Mouse (Mus musculus) ES-Bruce4 (cell line): Measurements from ENCODE around the gene Srprb. TPM values are rescaled to one million over a fixed set of nuclear protein-coding genes. Genes with fewer than 3 reads are reported as not detected.

Source experiments
- H3K27ac ChIP-seq: 2 replicates; pipeline ENCODE4 v1.5.1; 2012; ENCODE audit warnings: low read length, inconsistent platforms; ENCODE audit not compliant: insufficient read depth
- H3K27me3 ChIP-seq: 2 replicates; pipeline ENCODE4 v1.6.1; 2012; ENCODE audit warnings: mild to moderate bottlenecking, low read length, inconsistent platforms; ENCODE audit not compliant: control insufficient read depth, poor library complexity, insufficient read depth, severe bottlenecking
- H3K36me3 ChIP-seq: 2 replicates; pipeline ENCODE4 v1.6.1; 2012; ENCODE audit warnings: inconsistent platforms, mild to moderate bottlenecking, low read length, moderate library complexity; ENCODE audit not compliant: control insufficient read depth, poor library complexity, insufficient read depth, severe bottlenecking
- H3K4me1 ChIP-seq: one replicate; pipeline ENCODE4 v1.8.1; 2011; ENCODE audit warnings: low read length; ENCODE audit not compliant: control insufficient read depth, insufficient read depth
- H3K4me3 ChIP-seq: 2 replicates; pipeline ENCODE4 v1.5.1; 2011; ENCODE audit warnings: low read depth, mild to moderate bottlenecking, low read length
- H3K9ac ChIP-seq: 2 replicates; pipeline ENCODE4 v1.6.1; 2012; ENCODE audit warnings: low read depth, mild to moderate bottlenecking, inconsistent platforms; ENCODE audit not compliant: poor library complexity, severe bottlenecking
- H3K9me3 ChIP-seq: replicated peaks from 2 replicates; pipeline ENCODE4 v1.6.1; 2012; ENCODE audit warnings: mild to moderate bottlenecking, low read length, inconsistent platforms; ENCODE audit not compliant: control insufficient read depth, poor library complexity, insufficient read depth, severe bottlenecking
- CTCF ChIP-seq: IDR thresholded peaks from one replicate; pipeline ENCODE4 v1.8.1; 2011; ENCODE audit warnings: low read depth, low read length
- EP300 ChIP-seq: IDR thresholded peaks from 2 replicates; pipeline ENCODE4 v1.6.1; 2011; ENCODE audit warnings: low read depth, low read length; ENCODE audit not compliant: insufficient read depth
- POLR2A ChIP-seq: IDR thresholded peaks from one replicate; pipeline ENCODE4 v1.8.1; 2011; ENCODE audit warnings: low read length; ENCODE audit not compliant: insufficient read depth
- polyA plus RNA-seq: library from polyadenylated mRNA; stranded (reverse); fragments of >200 nt; gene quantifications from 2 replicates; pipeline ENCODE4 v1.2.4, GENCODE M21; 2011; ENCODE audit warnings: low read depth; ENCODE audit not compliant: missing spikeins, insufficient read depth, insufficient read length

The Srprb gene
- polyA plus RNA-seq, 1 experiment = 26.8 TPM

DNA sequence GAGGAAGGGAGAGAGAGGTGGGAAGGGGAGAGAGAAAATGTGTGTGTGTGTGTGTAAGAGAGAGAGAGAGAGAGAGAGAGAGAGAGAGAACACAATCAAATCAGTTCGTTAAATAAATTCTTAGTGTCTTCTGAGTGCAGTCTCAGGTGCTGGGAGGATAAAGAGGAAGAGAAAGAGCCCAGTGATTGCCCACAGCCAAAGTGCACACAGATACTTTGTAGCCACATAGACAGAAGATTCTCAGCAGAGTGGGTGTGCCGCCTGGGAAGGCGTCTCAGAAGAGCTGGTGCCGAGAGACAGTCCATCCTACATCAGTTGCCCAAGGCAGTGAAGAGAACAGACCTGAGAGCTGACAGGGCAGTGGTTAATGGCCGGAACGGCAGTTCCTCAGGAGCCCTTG, 12.3 kb upstream of the Srprb start:
- Histone ChIP-seq H3K9ac (no peak overlapping the region), H3K36me3 (no peaks in the 10 kb centered on the region), H3K9me3 (no peaks in the 10 kb centered on the region), H3K4me3 (no peak overlapping the region), H3K27ac (no peak overlapping the region), H3K4me1 (no peaks in the 10 kb centered on the region), H3K27me3 (no peaks in the 10 kb centered on the region)
- no peak for TF ChIP-seq CTCF
- TF ChIP-seq POLR2A = no peak
- TF ChIP-seq EP300 = no peak

DNA sequence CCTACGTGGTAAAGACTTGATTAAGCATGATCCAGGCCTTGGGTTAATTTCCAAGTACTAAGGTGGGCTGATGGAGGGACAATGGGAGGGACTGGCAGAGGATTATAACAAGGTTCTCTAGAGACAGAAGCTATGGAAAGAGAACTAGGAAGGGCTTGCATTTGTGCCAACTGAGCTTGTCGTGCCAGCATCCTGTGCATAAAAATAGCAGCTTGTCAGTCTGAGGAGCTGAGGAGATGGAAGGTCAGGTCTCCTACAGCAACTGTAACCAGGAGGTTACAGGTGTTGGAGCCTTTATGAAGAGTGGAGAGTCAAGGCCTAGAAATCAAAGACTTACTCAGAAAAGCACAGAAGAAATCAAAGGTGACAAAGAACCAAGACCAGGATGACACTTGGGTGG, 11.7 kb upstream of the Srprb start:
- TF ChIP-seq POLR2A (no peak), CTCF (no peak), EP300 (no peak)
- H3K4me1 ChIP-seq = no peaks in the 10 kb centered on the region
- no peak overlapping the region for H3K9ac ChIP-seq
- H3K4me3 ChIP-seq = no peak overlapping the region
- no peaks in the 10 kb centered on the region for H3K27me3 ChIP-seq
- H3K9me3 ChIP-seq = no peaks in the 10 kb centered on the region
- no peaks in the 10 kb centered on the region for H3K36me3 ChIP-seq
- H3K27ac ChIP-seq = no peak overlapping the region

DNA sequence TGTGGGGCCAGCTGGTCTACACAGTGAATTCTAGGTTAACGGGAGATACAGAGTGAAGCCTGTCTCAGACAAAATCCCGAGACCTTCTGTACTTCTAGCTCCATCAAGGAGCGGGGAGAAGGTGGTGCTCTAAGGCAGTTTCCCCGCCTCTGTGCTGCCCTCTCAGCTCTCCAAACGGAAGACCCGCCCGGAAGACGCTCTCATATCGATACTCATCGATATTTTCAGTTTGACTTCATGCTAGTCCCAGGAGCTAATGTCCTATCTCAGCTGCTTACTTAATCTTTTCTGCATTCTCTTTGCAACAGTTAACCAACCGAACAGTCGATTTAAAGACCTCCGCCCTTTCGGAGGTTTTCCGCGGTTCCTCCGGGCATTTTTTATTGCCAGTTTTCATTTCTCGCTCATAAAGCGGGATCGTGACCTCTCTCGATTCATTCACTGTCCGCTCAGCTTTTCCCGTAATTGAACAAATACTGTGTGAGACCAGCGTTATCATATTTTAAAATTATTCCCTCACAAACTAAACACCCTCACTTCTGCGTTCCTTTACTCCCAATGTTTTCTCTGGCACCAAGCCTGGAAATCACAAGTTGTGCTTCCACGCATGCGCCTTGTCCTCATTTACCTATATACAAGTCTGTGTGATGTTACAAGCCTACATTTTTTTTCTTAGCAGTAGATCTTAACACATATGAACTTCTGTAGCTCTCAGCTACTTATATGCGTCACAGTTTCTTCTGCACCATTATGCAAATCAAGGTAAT, 10.9 kb upstream of the Srprb start:
- Histone ChIP-seq H3K4me1 (no peaks in the 10 kb centered on the region), H3K36me3 (no peaks in the 10 kb centered on the region), H3K27me3 (no peaks in the 10 kb centered on the region), H3K4me3 (peak overlapping the region; percentile 12; the same call in 1 of the 2 replicates), H3K9me3 (no peaks in the 10 kb centered on the region), H3K9ac (peak overlapping the region; percentile 28; the same call in 1 of the 2 replicates), H3K27ac (no peak overlapping the region)
- no peak for TF ChIP-seq CTCF
- TF ChIP-seq POLR2A = no peak
- no peak for TF ChIP-seq EP300

DNA sequence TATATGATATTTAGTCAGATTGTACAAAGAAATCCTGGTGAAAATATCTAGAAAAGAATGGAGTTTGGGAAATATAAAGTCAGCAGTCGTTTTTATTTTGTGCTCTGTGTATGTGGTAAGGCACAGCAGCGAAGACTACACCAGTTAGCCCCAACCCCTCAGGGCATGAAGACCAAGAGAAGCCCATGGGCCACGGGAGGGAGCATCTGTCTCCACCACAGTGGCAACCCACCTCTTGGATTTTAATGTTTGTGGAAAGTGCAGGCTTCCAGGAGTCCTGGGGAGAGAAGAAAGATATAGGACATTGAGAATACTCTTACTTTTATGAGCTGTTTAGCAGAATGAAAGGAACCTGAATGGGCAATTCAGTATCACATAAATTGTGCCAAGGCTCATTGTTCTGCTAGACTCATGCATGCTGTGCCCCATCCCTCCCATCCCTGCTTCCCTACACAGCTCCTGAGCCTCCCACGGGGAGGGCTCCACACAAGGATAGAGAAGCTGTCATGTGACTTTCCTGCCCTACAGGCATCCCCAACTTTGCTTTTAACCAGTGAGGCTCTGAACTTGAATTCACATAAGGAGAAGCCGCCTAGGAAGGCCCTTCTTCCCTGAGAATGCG, 7.0 kb upstream of the Srprb start:
- TF ChIP-seq CTCF = no peak
- TF ChIP-seq POLR2A = no peak
- no peak for TF ChIP-seq EP300
- Histone ChIP-seq H3K4me3 (no peak overlapping the region), H3K36me3 (no peaks in the 10 kb centered on the region), H3K9me3 (no peaks in the 10 kb centered on the region; the same call in 1 of the 2 replicates), H3K9ac (no peak overlapping the region), H3K4me1 (no peaks in the 10 kb centered on the region), H3K27me3 (no peaks in the 10 kb centered on the region), H3K27ac (no peak overlapping the region)

DNA sequence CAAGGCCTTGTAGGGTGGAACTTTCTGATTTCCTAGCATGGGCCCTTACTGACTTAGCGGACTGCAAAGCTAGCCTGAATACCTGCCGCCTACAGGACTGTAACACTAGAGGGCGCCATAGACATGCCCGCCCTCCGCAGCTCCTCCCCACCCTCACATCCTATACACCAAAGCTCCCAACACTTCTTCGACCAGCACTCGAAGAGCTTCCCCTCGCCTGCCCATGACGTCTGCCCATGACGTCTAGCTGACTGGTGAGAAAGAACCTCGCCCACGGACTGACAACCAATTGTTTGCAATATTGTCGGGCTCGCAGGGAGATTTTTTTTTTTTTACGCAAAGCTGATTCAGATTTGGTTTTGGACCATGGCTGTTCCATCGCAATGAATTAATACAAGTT, 5.9 kb upstream of the Srprb start:
- H3K9ac ChIP-seq = no peak overlapping the region
- H3K4me1 ChIP-seq = no peaks in the 10 kb centered on the region
- no peaks in the 10 kb centered on the region for H3K36me3 ChIP-seq
- H3K9me3 ChIP-seq = no peaks in the 10 kb centered on the region; the same call in 1 of the 2 replicates
- no peak overlapping the region for H3K4me3 ChIP-seq
- peak; percentile 97 for TF ChIP-seq CTCF
- TF ChIP-seq POLR2A = no peak
- no peak for TF ChIP-seq EP300
- H3K27ac ChIP-seq = no peak overlapping the region
- H3K27me3 ChIP-seq = no peaks in the 10 kb centered on the region

DNA sequence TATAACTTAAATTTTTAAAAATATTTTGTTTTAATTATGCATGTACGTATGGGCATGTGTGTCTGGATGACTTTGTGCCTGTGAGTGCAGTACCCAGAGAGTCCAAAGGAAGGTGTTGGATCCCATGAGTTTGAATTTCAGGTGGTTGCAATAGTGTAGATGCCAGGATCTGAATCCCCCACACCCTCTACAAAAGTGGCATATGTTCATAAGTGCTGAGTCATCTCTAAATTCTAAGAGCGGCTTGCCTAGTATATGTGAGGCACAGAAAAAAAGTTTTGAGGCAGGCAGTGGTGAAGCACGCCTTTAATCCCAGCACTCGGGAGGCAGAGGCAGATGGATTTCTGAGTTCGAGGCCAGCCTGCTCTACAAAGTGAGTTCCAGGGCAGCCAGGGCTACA, 3.8 kb upstream of the Srprb start:
- H3K4me3 ChIP-seq = no peak overlapping the region
- H3K9ac ChIP-seq = no peak overlapping the region
- TF ChIP-seq EP300 (no peak), CTCF (no peak), POLR2A (no peak)
- no peaks in the 10 kb centered on the region for H3K36me3 ChIP-seq
- no peaks in the 10 kb centered on the region for H3K27me3 ChIP-seq
- H3K9me3 ChIP-seq = no peaks in the 10 kb centered on the region; the same call in 1 of the 2 replicates
- no peak overlapping the region for H3K27ac ChIP-seq
- no peaks in the 10 kb centered on the region for H3K4me1 ChIP-seq
